Mouse (Mus musculus) embryonic facial prominence, embryonic 13.5 days (tissue): Measurements from ENCODE around the gene Krtap2-4. TPM values are rescaled to one million over a fixed set of nuclear protein-coding genes. Genes with fewer than 3 reads are reported as not detected.

Source experiments
- ATAC-seq: fragments of 200-750 bp; cut with Nextera tagmentation; 2 replicates; pipeline ENCODE4 v1.8.0; 2017; ENCODE audit warnings: low read depth; ENCODE audit not compliant: insufficient number of reproducible peaks, insufficient read depth, low FRiP score, low TSS enrichment
- H3K27ac ChIP-seq: fragments of 300-500 bp; sonication (generic); 2 replicates; pipeline ENCODE4 v1.5.1; 2015; ENCODE audit warnings: moderate library complexity, mild to moderate bottlenecking, inconsistent platforms
- H3K27me3 ChIP-seq: fragments of 300-500 bp; sonication (generic); 2 replicates; pipeline ENCODE4 v1.6.1; 2015; ENCODE audit warnings: mild to moderate bottlenecking, inconsistent platforms
- H3K36me3 ChIP-seq: fragments of 300-500 bp; sonication (generic); 2 replicates; pipeline ENCODE4 v1.6.1; 2015; ENCODE audit warnings: mild to moderate bottlenecking, inconsistent platforms
- H3K4me1 ChIP-seq: fragments of 300-500 bp; sonication (generic); 2 replicates; pipeline ENCODE4 v1.6.1; 2015; ENCODE audit warnings: inconsistent platforms
- H3K4me2 ChIP-seq: fragments of 300-500 bp; sonication (generic); 2 replicates; pipeline ENCODE4 v1.6.1; 2015; ENCODE audit warnings: moderate library complexity, mild to moderate bottlenecking, inconsistent platforms
- H3K4me3 ChIP-seq: fragments of 300-500 bp; sonication (generic); 2 replicates; pipeline ENCODE4 v1.5.1; 2015; ENCODE audit warnings: mild to moderate bottlenecking, inconsistent platforms
- H3K9ac ChIP-seq: fragments of 300-500 bp; sonication (generic); 2 replicates; pipeline ENCODE4 v1.6.1; 2015; ENCODE audit warnings: mild to moderate bottlenecking, inconsistent platforms
- H3K9me3 ChIP-seq: fragments of 300-500 bp; sonication (generic); 2 replicates; pipeline ENCODE4 v1.6.1; 2016; ENCODE audit warnings: inconsistent platforms
- WGBS: fragments of 180-500 bp; shearing (Covaris S2); methylation state at CpG from one replicate; pipeline ENCODE4 v1.1.7; 2015; ENCODE audit warnings: mixed read lengths; 5-methylcytosine and 5-hydroxymethylcytosine counted together
- polyA plus RNA-seq: library from polyadenylated mRNA; unstranded; fragments of >200 nt; fragmentation: Nextera tagmentation; extraction: Ambion mirVana; gene quantifications from 2 replicates; pipeline ENCODE4 v1.2.1, GENCODE M21; 2015

Krtap2-4 gene
- polyA plus RNA-seq, 1 experiment from 2014 or later = not detected

- no peak for ATAC-seq
These were observed 33.6 kb downstream of the Krtap2-4 start for GRCm38 (mm10) chr11:99581051-99581450.

GRCm38 (mm10) chr11:99580636-99581035 lies 34.0 kb downstream of the Krtap2-4 start, which contains the start of gene Krtap1-5:
Gene Krtap1-5, minus strand, starts transcription at chr11:99581016.
- H3K4me1 ChIP-seq = no peaks in the 10 kb centered on the region
- no peaks in the 10 kb centered on the region for H3K9me3 ChIP-seq
- no peak within 1 kb of the TSS for H3K4me3 ChIP-seq
- H3K36me3 ChIP-seq = no peaks in the 10 kb centered on the region
- no peak for ATAC-seq
- no peak within 1 kb of the TSS for H3K4me2 ChIP-seq
- WGBS = 89% methylated on average over 6 of the region's 6 CpGs
- no peak within 1 kb of the TSS for H3K27ac ChIP-seq
- no peak within 1 kb of the TSS for H3K9ac ChIP-seq
- no peaks in the 10 kb centered on the region for H3K27me3 ChIP-seq

More at GRCm38 (mm10) chr11:99581051-99581450, 33.6 kb downstream of the Krtap2-4 start:
- H3K4me1 ChIP-seq = no peaks in the 10 kb centered on the region
- no peaks in the 10 kb centered on the region for H3K27me3 ChIP-seq
- no peak overlapping the region for H3K4me2 ChIP-seq
- WGBS = 82% methylated on average over 5 of the region's 5 CpGs
- H3K9ac ChIP-seq = no peak overlapping the region
- no peaks in the 10 kb centered on the region for H3K36me3 ChIP-seq
- no peaks in the 10 kb centered on the region for H3K9me3 ChIP-seq
- H3K4me3 ChIP-seq = no peak overlapping the region
- no peak overlapping the region for H3K27ac ChIP-seq

GRCm38 (mm10) chr11:99574106-99574505 lies 40.5 kb downstream of the Krtap2-4 start:
- 7% methylated on average over 7 of the region's 7 CpGs for WGBS
- H3K4me2 ChIP-seq = peak overlapping the region; percentile 53
- H3K9me3 ChIP-seq = no peaks in the 10 kb centered on the region
- no peaks in the 10 kb centered on the region for H3K27me3 ChIP-seq
- H3K4me3 ChIP-seq = no peak overlapping the region
- 0 out of 2 replicates have a peak overlapping the region, but pooled peaks have one; percentile 51 for H3K9ac ChIP-seq
- 0 out of 2 replicates have a peak, but pooled peaks cover 2% of the 10 kb centered on the region for H3K4me1 ChIP-seq
- H3K36me3 ChIP-seq = no peaks in the 10 kb centered on the region
- no peak for ATAC-seq
- no peak overlapping the region for H3K27ac ChIP-seq

GRCm38 (mm10) chr11:99573164-99573563 lies 41.5 kb downstream of the Krtap2-4 start:
- no peak overlapping the region for H3K4me3 ChIP-seq
- 0 out of 2 replicates have a peak, but pooled peaks cover 2% of the 10 kb centered on the region for H3K4me1 ChIP-seq
- WGBS = 63% methylated on average over 4 of the region's 4 CpGs
- no peak for ATAC-seq
- no peak overlapping the region for H3K9ac ChIP-seq
- H3K9me3 ChIP-seq = no peaks in the 10 kb centered on the region
- no peaks in the 10 kb centered on the region for H3K36me3 ChIP-seq
- H3K27me3 ChIP-seq = no peaks in the 10 kb centered on the region
- no peak overlapping the region for H3K27ac ChIP-seq
- no peak overlapping the region for H3K4me2 ChIP-seq

GRCm38 (mm10) chr11:99566530-99566929 lies 48.1 kb downstream of the Krtap2-4 start, which contains the start of gene Krtap3-1:
Gene Krtap3-1, minus strand, starts transcription at chr11:99566630.
- Histone ChIP-seq H3K36me3 (no peaks in the 10 kb centered on the region), H3K9me3 (no peaks in the 10 kb centered on the region), H3K4me1 (no peaks in the 10 kb centered on the region), H3K27ac (no peak within 1 kb of the TSS), H3K4me2 (no peak within 1 kb of the TSS), H3K27me3 (no peaks in the 10 kb centered on the region), H3K4me3 (no peak within 1 kb of the TSS), H3K9ac (no peak within 1 kb of the TSS)
- no peak for ATAC-seq
- WGBS = 86% methylated on average over 7 of the region's 7 CpGs

Other genes starting within 250 kb of the Krtap2-4 start
- gene Krt28, start 239.9 kb downstream of the Krtap2-4 start, polyA plus RNA-seq = 1.1 and 1.4 TPM in 2 replicates
- 46.0 and 60.4 TPM in 2 replicates for gene Krt10, start 225.5 kb downstream of the Krtap2-4 start, polyA plus RNA-seq
- gene Krt12, start 192.6 kb downstream of the Krtap2-4 start, polyA plus RNA-seq = not detected in 2 replicates
- 0.24 and 3.2 TPM in 2 replicates for gene Krt20, start 176.7 kb downstream of the Krtap2-4 start, polyA plus RNA-seq
- 5.1 and 9.0 TPM in 2 replicates for gene Krt23, start 121.7 kb downstream of the Krtap2-4 start, polyA plus RNA-seq
- gene Krt39, start 93.5 kb downstream of the Krtap2-4 start, polyA plus RNA-seq = not detected in 2 replicates
- gene Krt40, start 71.7 kb downstream of the Krtap2-4 start, polyA plus RNA-seq = not detected in 2 replicates
- gene Krtap3-3, start 64.0 kb downstream of the Krtap2-4 start, polyA plus RNA-seq = not detected in 2 replicates
- not detected in 2 replicates for gene Krtap3-2, start 58.0 kb downstream of the Krtap2-4 start, polyA plus RNA-seq
- gene Gm11939, start 55.4 kb downstream of the Krtap2-4 start, polyA plus RNA-seq = not detected in 2 replicates
- not detected in 2 replicates for gene Krtap3-1, start 48.2 kb downstream of the Krtap2-4 start, polyA plus RNA-seq
- not detected in 2 replicates for gene Krtap1-5, start 33.8 kb downstream of the Krtap2-4 start, polyA plus RNA-seq
- not detected in 2 replicates for gene Krtap1-4, start 31.2 kb downstream of the Krtap2-4 start, polyA plus RNA-seq
- gene Krtap1-3, start 23.5 kb downstream of the Krtap2-4 start, polyA plus RNA-seq = not detected in 2 replicates
- gene Krtap9-3, start 16.7 kb downstream of the Krtap2-4 start, polyA plus RNA-seq = not detected in 2 replicates
- gene Gm11938, start 11.5 kb downstream of the Krtap2-4 start, polyA plus RNA-seq = not detected in 2 replicates
- not detected in 2 replicates for gene Gm11937, start 4.7 kb downstream of the Krtap2-4 start, polyA plus RNA-seq
- gene Gm11562, start 5.6 kb upstream of the Krtap2-4 start, polyA plus RNA-seq = not detected in 2 replicates
- gene Krtap4-1, start 13.4 kb upstream of the Krtap2-4 start, polyA plus RNA-seq = not detected in 2 replicates
- not detected in 2 replicates for gene Krtap4-2, start 20.2 kb upstream of the Krtap2-4 start, polyA plus RNA-seq
- not detected in 2 replicates for gene Krtap4-7, start 29.2 kb upstream of the Krtap2-4 start, polyA plus RNA-seq
- gene Gm11555, start 35.4 kb upstream of the Krtap2-4 start, polyA plus RNA-seq = not detected in 2 replicates
- not detected in 2 replicates for gene Gm11563, start 44.1 kb upstream of the Krtap2-4 start, polyA plus RNA-seq
- gene Krtap4-6, start 51.1 kb upstream of the Krtap2-4 start, polyA plus RNA-seq = not detected in 2 replicates
- not detected in 2 replicates for gene Gm14190, start 75.9 kb upstream of the Krtap2-4 start, polyA plus RNA-seq
- not detected in 2 replicates for gene Gm14180, start 119.4 kb upstream of the Krtap2-4 start, polyA plus RNA-seq
- gene Gm11595, start 158.1 kb upstream of the Krtap2-4 start, polyA plus RNA-seq = not detected in 2 replicates
- not detected in 2 replicates for gene Krtap4-8, start 165.9 kb upstream of the Krtap2-4 start, polyA plus RNA-seq
- not detected in 2 replicates for gene Krtap4-9, start 170.4 kb upstream of the Krtap2-4 start, polyA plus RNA-seq
- gene Gm11596, start 178.6 kb upstream of the Krtap2-4 start, polyA plus RNA-seq = not detected in 2 replicates
- gene Gm11569, start 184.1 kb upstream of the Krtap2-4 start, polyA plus RNA-seq = not detected in 2 replicates
- gene Gm11554, start 189.6 kb upstream of the Krtap2-4 start, polyA plus RNA-seq = not detected in 2 replicates
- not detected in 2 replicates for gene Krtap4-13, start 195.0 kb upstream of the Krtap2-4 start, polyA plus RNA-seq
- gene Gm11564, start 200.8 kb upstream of the Krtap2-4 start, polyA plus RNA-seq = not detected in 2 replicates
- gene 2300003K06Rik, start 223.2 kb upstream of the Krtap2-4 start, polyA plus RNA-seq = not detected in 2 replicates
- not detected in 2 replicates for gene Krtap4-16, start 236.8 kb upstream of the Krtap2-4 start, polyA plus RNA-seq
- gene Gm11568, start 243.1 kb upstream of the Krtap2-4 start, polyA plus RNA-seq = not detected in 2 replicates
- gene Gm11559, start 249.6 kb upstream of the Krtap2-4 start, polyA plus RNA-seq = not detected in 2 replicates